Mouse (Mus musculus) thymus, adult 2 months (tissue): ENCODE results near the gene Adamts7. TPM values are rescaled to one million over a fixed set of nuclear protein-coding genes. Genes with fewer than 3 reads are reported as not detected.

Experiments used
- DNase-seq: peaks from one replicate; pipeline ENCODE4 v3.0.0; 2021
- H3K27ac ChIP-seq: fragments of 200-500 bp; 2 replicates; pipeline ENCODE4 v1.5.1; 2012; ENCODE audit warnings: low read length, control low read depth; ENCODE audit not compliant: control insufficient read depth, insufficient read depth
- H3K27me3 ChIP-seq: fragments of 200-500 bp; 2 replicates; pipeline ENCODE4 v1.6.1; 2012; ENCODE audit warnings: mild to moderate bottlenecking, low read length, moderate library complexity, mixed read lengths; ENCODE audit not compliant: control insufficient read depth, insufficient read depth
- H3K36me3 ChIP-seq: fragments of 200-500 bp; 2 replicates; pipeline ENCODE4 v1.6.1; 2012; ENCODE audit warnings: mild to moderate bottlenecking, low read length, moderate library complexity; ENCODE audit not compliant: control insufficient read depth, insufficient read depth
- H3K4me1 ChIP-seq: fragments of 200-500 bp; replicated peaks from 2 replicates; pipeline ENCODE4 v1.6.1; 2012; ENCODE audit warnings: low read length; ENCODE audit not compliant: control insufficient read depth, insufficient read depth
- H3K4me3 ChIP-seq: fragments of 200-500 bp; 2 replicates; pipeline ENCODE4 v1.5.1; 2012; ENCODE audit warnings: mild to moderate bottlenecking, low read length, control low read depth, moderate library complexity; ENCODE audit not compliant: control insufficient read depth, insufficient read depth
- CTCF ChIP-seq: fragments of 200-500 bp; IDR thresholded peaks from 2 replicates; pipeline ENCODE4 v1.5.1; 2012; ENCODE audit warnings: mild to moderate bottlenecking, control low read depth, low read length, moderate library complexity, borderline replicate concordance; ENCODE audit not compliant: control insufficient read depth, poor library complexity, insufficient read depth; ENCODE audit errors: extremely low read depth
- POLR2A ChIP-seq: fragments of 200-500 bp; IDR thresholded peaks from 2 replicates; pipeline ENCODE4 v1.6.1; 2012; ENCODE audit warnings: mild to moderate bottlenecking, low read length, control low read depth, moderate library complexity; ENCODE audit not compliant: control insufficient read depth, poor library complexity, insufficient read depth; ENCODE audit errors: extremely low read depth
- WGBS: fragments of 180-500 bp; shearing (Covaris S2); methylation state at CpG from one replicate; pipeline ENCODE4 v1.1.7; 2018; 5-methylcytosine and 5-hydroxymethylcytosine counted together
- polyA plus RNA-seq: library from polyadenylated mRNA; depleted of rRNA; stranded (reverse); fragments of >200 nt; gene quantifications from 2 replicates; pipeline ENCODE4 v1.2.3, GENCODE M21; 2012; rRNA removed

Adamts7 gene
- polyA plus RNA-seq, 1 experiment: 5.0 TPM

- Histone ChIP-seq H3K27me3 (no peaks in the 10 kb centered on the region), H3K4me1 (peaks cover 59% of the 10 kb centered on the region), H3K4me3 (no peak overlapping the region), H3K36me3 (peaks cover 5% of the 10 kb centered on the region; the same call in 1 of the 2 replicates), H3K27ac (peak overlapping the region; percentile 90)
- no peak for TF ChIP-seq CTCF
- no peak for TF ChIP-seq POLR2A
- no peak for DNase-seq
- 50% methylated on average over 5 of the region's 5 CpGs for WGBS
Measured at GRCm38 (mm10) chr9:90250141-90250775, 87.4 kb downstream of the Adamts7 start.

GRCm38 (mm10) chr9:90250964-90251750 is 88.3 kb downstream of the Adamts7 start:
- H3K27ac ChIP-seq: peak overlapping the region; percentile 81
- H3K36me3 ChIP-seq: peaks cover 5% of the 10 kb centered on the region; the same call in 1 of the 2 replicates
- WGBS: 51% methylated on average over 13 of the region's 13 CpGs
- no peaks in the 10 kb centered on the region for H3K27me3 ChIP-seq
- TF ChIP-seq POLR2A (no peak), CTCF (no peak)
- DNase-seq: no peak
- H3K4me1 ChIP-seq: peaks cover 56% of the 10 kb centered on the region
- H3K4me3 ChIP-seq: no peak overlapping the region

- Histone ChIP-seq H3K27me3 (no peaks in the 10 kb centered on the region), H3K4me1 (peaks cover 54% of the 10 kb centered on the region), H3K36me3 (no peaks in the 10 kb centered on the region; the same call in 1 of the 2 replicates), H3K27ac (no peak overlapping the region), H3K4me3 (no peak overlapping the region)
- 96% methylated on average over 2 of the region's 2 CpGs for WGBS
- TF ChIP-seq CTCF: no peak
- TF ChIP-seq POLR2A: no peak
- DNase-seq: no peak
Measured at GRCm38 (mm10) chr9:90253181-90253580, 90.3 kb downstream of the Adamts7 start.

GRCm38 (mm10) chr9:90255844-90256405 is 93.1 kb downstream of the Adamts7 start:
- H3K4me3 ChIP-seq: no peak overlapping the region
- no peak for TF ChIP-seq POLR2A
- no peak for TF ChIP-seq CTCF
- peaks cover 59% of the 10 kb centered on the region for H3K4me1 ChIP-seq
- 66% methylated on average over 6 of the region's 6 CpGs for WGBS
- DNase-seq: no peak
- H3K27ac ChIP-seq: no peak overlapping the region
- H3K27me3 ChIP-seq: no peaks in the 10 kb centered on the region
- no peaks in the 10 kb centered on the region for H3K36me3 ChIP-seq

GRCm38 (mm10) chr9:90257220-90257619 is 94.4 kb downstream of the Adamts7 start:
- H3K27me3 ChIP-seq: no peaks in the 10 kb centered on the region
- no peak for DNase-seq
- WGBS: 28% methylated on average over 7 of the region's 7 CpGs
- TF ChIP-seq CTCF (no peak), POLR2A (no peak)
- H3K4me3 ChIP-seq: no peak overlapping the region
- H3K4me1 ChIP-seq: peaks cover 53% of the 10 kb centered on the region
- no peaks in the 10 kb centered on the region for H3K36me3 ChIP-seq
- no peak overlapping the region for H3K27ac ChIP-seq

Other genes with a start within 250 kb of the Adamts7 start
- 35.3 and 38.9 TPM in 2 replicates for gene Ctsh, start 108.9 kb upstream of the Adamts7 start, polyA plus RNA-seq
- gene Morf4l1, start 48.3 kb upstream of the Adamts7 start, polyA plus RNA-seq: 93.0 and 104 TPM in 2 replicates
- gene Tbc1d2b, start 107.7 kb downstream of the Adamts7 start, polyA plus RNA-seq: 54.5 and 59.1 TPM in 2 replicates